Mouse (Mus musculus) CH12.LX (cell line): Measurements from ENCODE around the gene Magi2. TPM values are rescaled to one million over a fixed set of nuclear protein-coding genes. Genes with fewer than 3 reads are reported as not detected.

Experiments
- DNase-seq: peaks from one replicate; pipeline ENCODE4 v3.0.0-alpha.2; 2013; ENCODE audit errors: extremely low read depth
- H3K27ac ChIP-seq: 2 replicates; pipeline ENCODE4 v1.5.1; 2012; ENCODE audit warnings: low read depth, mild to moderate bottlenecking, control low read depth, moderate library complexity; ENCODE audit not compliant: insufficient read depth
- H3K27me3 ChIP-seq: replicated peaks from 2 replicates; pipeline ENCODE3; 2012; ENCODE audit warnings: inconsistent platforms
- H3K36me3 ChIP-seq, 2 experiments: replicated peaks in 1 of 2; 2 replicates each; pipeline versions ENCODE3 to v1.6.1; 2012; ENCODE audit warnings: inconsistent platforms in 1 of 2, low read length in 1 of 2, mild to moderate bottlenecking in 1 of 2, mixed read lengths in 1 of 2, moderate library complexity in 1 of 2; ENCODE audit not compliant: control insufficient read depth in 1 of 2, insufficient read depth in 1 of 2
- H3K4me1 ChIP-seq, 2 experiments: 2 replicates each; pipeline ENCODE4 v1.6.1; 2012; ENCODE audit warnings: inconsistent platforms in 1 of 2, moderate library complexity in 1 of 2; ENCODE audit not compliant: insufficient read depth in 2 of 2, control insufficient read depth in 1 of 2
- H3K4me2 ChIP-seq: 2 replicates; pipeline ENCODE4 v1.6.1; 2012; ENCODE audit warnings: low read depth, mild to moderate bottlenecking, control low read depth; ENCODE audit not compliant: poor library complexity, insufficient read depth, severe bottlenecking
- H3K4me3 ChIP-seq, 3 experiments: fragments of 150-350 bp in 1 of 3; sonication (generic) in 1 of 3; replicated peaks in 1 of 3; 2 replicates each; pipeline versions ENCODE3 to v1.5.1; 2011 to 2012; ENCODE audit warnings: low read depth in 2 of 3, low read length in 2 of 3, mild to moderate bottlenecking in 2 of 3, moderate library complexity in 2 of 3, control low read depth in 1 of 3, improper control_type of control experiment in 1 of 3, inconsistent platforms in 1 of 3, mixed read lengths in 1 of 3; ENCODE audit not compliant: poor library complexity in 1 of 3
- H3K79me2 ChIP-seq: replicated peaks from 2 replicates; pipeline ENCODE4 v1.6.1; 2012; ENCODE audit warnings: mild to moderate bottlenecking, moderate library complexity; ENCODE audit not compliant: control insufficient read depth, poor library complexity, insufficient read depth, severe bottlenecking; ENCODE audit errors: extremely low read depth
- H3K9ac ChIP-seq: 2 replicates; pipeline ENCODE4 v1.6.1; 2012; ENCODE audit warnings: low read depth, mild to moderate bottlenecking, control low read depth, moderate library complexity; ENCODE audit not compliant: insufficient read depth
- H3K9me3 ChIP-seq: replicated peaks from 2 replicates; pipeline ENCODE3; 2012; ENCODE audit warnings: low read length, inconsistent platforms, mixed read lengths
- CHD2 ChIP-seq: IDR thresholded peaks from 2 replicates; pipeline ENCODE4 v1.6.1; 2011; ENCODE audit warnings: low read length, improper control_type of control experiment
- CTCF ChIP-seq, 2 experiments: IDR thresholded peaks in 1 of 2; conservative IDR thresholded peaks in 1 of 2; 2 replicates each; pipeline ENCODE4 v1.5.1; 2011 to 2012; ENCODE audit warnings: low read depth in 2 of 2, low read length in 2 of 2, improper control_type of control experiment in 1 of 2, inconsistent platforms in 1 of 2, mild to moderate bottlenecking in 1 of 2, moderate library complexity in 1 of 2
- E2F4 ChIP-seq: IDR thresholded peaks from 2 replicates; pipeline ENCODE4 v1.6.1; 2011; ENCODE audit warnings: low read depth, low read length, improper control_type of control experiment; ENCODE audit not compliant: insufficient replicate concordance
- ELF1 ChIP-seq: IDR thresholded peaks from 2 replicates; pipeline ENCODE4 v1.6.1; 2014; ENCODE audit warnings: low read depth, mild to moderate bottlenecking, inconsistent platforms, low read length, improper control_type of control experiment
- ETS1 ChIP-seq: conservative IDR thresholded peaks from 2 replicates; pipeline ENCODE4 v1.6.1; 2012; ENCODE audit warnings: low read depth, mild to moderate bottlenecking, inconsistent platforms, low read length, improper control_type of control experiment, moderate library complexity
- GABPA ChIP-seq: IDR thresholded peaks from 2 replicates; pipeline ENCODE4 v1.6.1; 2012; ENCODE audit warnings: low read depth, low read length, improper control_type of control experiment, inconsistent platforms; ENCODE audit not compliant: insufficient replicate concordance
- IRF4 ChIP-seq: IDR thresholded peaks from 2 replicates; pipeline ENCODE4 v1.6.1; 2014; ENCODE audit warnings: low read depth, mild to moderate bottlenecking, inconsistent platforms, low read length, improper control_type of control experiment
- JUN ChIP-seq: IDR thresholded peaks from 2 replicates; pipeline ENCODE4 v1.6.1; 2011; ENCODE audit warnings: low read depth, mild to moderate bottlenecking, low read length, improper control_type of control experiment, moderate library complexity; ENCODE audit not compliant: insufficient read depth
- JUND ChIP-seq: conservative IDR thresholded peaks from 2 replicates; pipeline ENCODE4 v1.6.1; 2011; ENCODE audit warnings: low read depth, low read length, improper control_type of control experiment
- KAT2A ChIP-seq: IDR thresholded peaks from 2 replicates; pipeline ENCODE4 v1.6.1; 2012; ENCODE audit warnings: low read length, improper control_type of control experiment, inconsistent platforms; ENCODE audit not compliant: insufficient replicate concordance
- MAX ChIP-seq: IDR thresholded peaks from 2 replicates; pipeline ENCODE4 v1.6.1; 2011; ENCODE audit warnings: low read length, improper control_type of control experiment
- PAX5 ChIP-seq: IDR thresholded peaks from 2 replicates; pipeline ENCODE4 v1.6.1; 2012; ENCODE audit warnings: low read length, inconsistent platforms, mixed read lengths
- POLR2AphosphoS2 ChIP-seq: IDR thresholded peaks from 2 replicates; pipeline ENCODE4 v1.6.1; 2011; ENCODE audit warnings: low read depth, low read length, improper control_type of control experiment
- RCOR1 ChIP-seq: conservative IDR thresholded peaks from 2 replicates; pipeline ENCODE4 v1.6.1; 2012; ENCODE audit warnings: low read depth, mild to moderate bottlenecking, inconsistent platforms, low read length, improper control_type of control experiment
- SIN3A ChIP-seq: IDR thresholded peaks from 2 replicates; pipeline ENCODE4 v1.6.1; 2012; ENCODE audit warnings: low read length, improper control_type of control experiment, inconsistent platforms
- SMC3 ChIP-seq: IDR thresholded peaks from 2 replicates; pipeline ENCODE4 v1.6.1; 2011; ENCODE audit warnings: low read depth, low read length, improper control_type of control experiment
- TBP ChIP-seq: conservative IDR thresholded peaks from 2 replicates; pipeline ENCODE4 v1.6.1; 2011; ENCODE audit warnings: low read depth, low read length, improper control_type of control experiment
- UBTF ChIP-seq: IDR thresholded peaks from 2 replicates; pipeline ENCODE4 v1.6.1; 2012; ENCODE audit warnings: low read depth, mild to moderate bottlenecking, inconsistent platforms, low read length, improper control_type of control experiment, moderate library complexity
- USF1 ChIP-seq: IDR thresholded peaks from 2 replicates; pipeline ENCODE4 v1.6.1; 2014; ENCODE audit warnings: low read depth, mild to moderate bottlenecking, inconsistent platforms, low read length, improper control_type of control experiment
- USF2 ChIP-seq: conservative IDR thresholded peaks from 2 replicates; pipeline ENCODE4 v1.6.1; 2011; ENCODE audit warnings: low read depth, low read length, improper control_type of control experiment
- ZMIZ1 ChIP-seq: IDR thresholded peaks from 2 replicates; pipeline ENCODE4 v1.6.1; 2012; ENCODE audit warnings: low read depth, mild to moderate bottlenecking, inconsistent platforms, low read length, improper control_type of control experiment
- ZNF384 ChIP-seq: IDR thresholded peaks from 2 replicates; pipeline ENCODE4 v1.6.1; 2012; ENCODE audit warnings: low read depth, low read length, improper control_type of control experiment, inconsistent platforms
- dilution Hi-C: fragments of 300-500 bp; cut with MboI; formaldehyde crosslinking; loops from 2 replicates; pipeline ENCODE4 v1.14.3; 2020; ENCODE audit warnings: low sequenced_read_pairs; ENCODE audit not compliant: extremely low pct_unique_long_range_greater_than_20kb, extremely low pct_ligation_motif_present
- in situ Hi-C: fragments of 300-500 bp; cut with MboI; formaldehyde crosslinking; loops from 3 replicates; pipeline ENCODE4 v1.14.3; 2019; ENCODE audit warnings: low sequenced_read_pairs, low pct_ligation_motif_present, low pct_unique_long_range_greater_than_20kb, mixed read lengths
- polyA plus RNA-seq: library from polyadenylated mRNA; unstranded; fragments of >175 nt; gene quantifications from 2 replicates; pipeline ENCODE4 v1.2.1, GENCODE M21; 2012; ENCODE audit warnings: low read depth; ENCODE audit not compliant: insufficient read length
- total RNA-seq, 2 experiments: library from RNA; depleted of rRNA; stranded (reverse); fragments of 300-350 nt in 1 of 2; fragments of >200 nt in 1 of 2; gene quantifications; 2 replicates each; pipeline ENCODE4 v1.2.3; 2012 to 2014

Gene Magi2
- total and polyA plus RNA-seq, 3 experiments, result 0.37 to 0.63 (median 0.42) TPM

DNA sequence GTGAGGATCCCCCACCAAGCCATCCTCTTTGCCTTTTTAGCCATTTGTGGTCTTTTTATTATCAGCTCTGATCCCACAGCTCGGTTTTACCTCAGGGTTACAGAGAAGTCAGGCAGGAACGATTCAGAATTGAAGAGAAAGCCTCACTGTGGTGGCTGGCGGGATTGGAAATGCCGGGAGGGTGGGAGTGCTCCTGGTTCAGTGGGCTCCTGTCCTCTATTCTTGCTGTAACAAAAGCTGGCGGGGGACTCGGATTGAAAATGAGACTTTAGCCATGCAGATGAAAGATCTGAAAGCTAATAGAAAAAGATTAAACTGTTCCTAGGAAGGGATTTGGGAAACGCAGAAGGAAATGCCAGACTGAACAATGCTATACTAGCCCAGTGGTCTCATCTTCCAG, 1524.2 kb downstream of the Magi2 start:
- H3K4me3 ChIP-seq, result no peak overlapping the region
- DNase-seq, result no peak
- peaks cover 0 to 5% of the 10 kb centered on the region in 2 experiments for H3K36me3 ChIP-seq
- no peaks in the 10 kb centered on the region for H3K9me3 ChIP-seq
- H3K4me2 ChIP-seq, result no peak overlapping the region
- H3K27me3 ChIP-seq, result no peaks in the 10 kb centered on the region
- TF ChIP-seq PAX5, result no peak
- no peak for TF ChIP-seq GABPA
- no peak for TF ChIP-seq IRF4
- no peak for TF ChIP-seq ZMIZ1
- TF ChIP-seq JUND, result no peak
- no peak for TF ChIP-seq TBP
- TF ChIP-seq ELF1, result no peak
- no peak overlapping the region for H3K9ac ChIP-seq
- peaks cover 7 to 27% of the 10 kb centered on the region in 2 experiments for H3K4me1 ChIP-seq
- no peak overlapping the region for H3K27ac ChIP-seq
- no peaks in the 10 kb centered on the region for H3K79me2 ChIP-seq
- dilution Hi-C loops (no loop called here), in situ Hi-C loops (no loop called here)

DNA sequence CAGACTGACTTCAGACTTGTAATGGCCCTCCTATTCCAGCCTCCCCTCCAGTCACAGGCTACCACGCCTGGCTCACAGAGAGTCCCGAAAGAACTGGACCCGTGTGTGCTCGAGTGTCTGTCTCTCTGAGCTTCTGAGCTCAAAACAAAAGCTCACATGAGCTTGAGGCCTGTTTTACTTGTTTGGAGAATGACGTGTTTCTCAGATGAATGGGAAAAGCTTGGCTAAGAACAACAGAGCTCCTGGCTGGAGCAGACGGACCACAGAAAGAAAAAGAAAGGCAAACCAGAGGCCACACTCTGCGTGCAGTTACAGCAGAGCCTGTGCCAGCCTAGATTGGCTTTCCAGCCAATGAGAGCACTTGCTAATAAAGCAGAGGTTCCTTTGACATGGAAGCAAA, 1524.9 kb downstream of the Magi2 start:
- Histone ChIP-seq H3K79me2 (no peaks in the 10 kb centered on the region), H3K4me3 (no peak overlapping the region), H3K9ac (no peak overlapping the region), H3K4me1 (peaks cover 7 to 27% of the 10 kb centered on the region in 2 experiments), H3K36me3 (peaks cover 0 to 9% of the 10 kb centered on the region in 2 experiments), H3K9me3 (no peaks in the 10 kb centered on the region), H3K27me3 (no peaks in the 10 kb centered on the region), H3K4me2 (no peak overlapping the region), H3K27ac (no peak overlapping the region)
- dilution Hi-C loops (no loop called here), in situ Hi-C loops (no loop called here)
- DNase-seq, result no peak
- TF ChIP-seq ZNF384 (no peak), CTCF (conservative IDR thresholded peaks at IDR 0.05 in 1 of 2, IDR thresholded peaks at IDR 0.05 in 1 of 2; ENCODE audit: low read depth in 2 of 2, low read length in 2 of 2) (no peak), E2F4 (no peak), CHD2 (no peak), POLR2AphosphoS2 (no peak), JUND (no peak), GABPA (no peak), SMC3 (no peak), USF1 (no peak)

DNA sequence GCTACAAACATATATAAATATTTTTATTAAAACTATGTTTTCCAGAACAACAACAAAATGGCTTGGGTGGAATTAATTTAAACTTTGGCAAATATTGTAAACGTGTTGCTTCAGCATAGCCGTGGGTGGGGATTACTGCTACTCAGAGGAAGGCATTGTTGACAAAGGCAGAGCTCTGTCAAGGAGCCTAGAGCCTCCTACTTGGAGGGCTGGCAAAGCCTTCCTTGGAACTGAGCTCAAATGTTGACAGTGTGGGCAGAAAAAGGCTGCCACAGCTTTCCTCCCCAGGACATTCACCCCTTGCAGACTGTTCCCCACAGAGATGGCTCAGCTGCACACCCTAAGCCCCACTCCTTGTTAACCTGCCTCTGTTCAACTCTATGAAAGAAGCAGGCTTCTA, 1526.3 kb downstream of the Magi2 start:
- no peak overlapping the region for H3K9ac ChIP-seq
- no peaks in the 10 kb centered on the region for H3K9me3 ChIP-seq
- no peak overlapping the region for H3K4me2 ChIP-seq
- peaks cover 3 to 22% of the 10 kb centered on the region in 2 experiments; a peak in 3 of 4 replicates for H3K4me1 ChIP-seq
- no peaks in the 10 kb centered on the region for H3K27me3 ChIP-seq
- in situ Hi-C loops, result no loop called here
- H3K79me2 ChIP-seq, result no peaks in the 10 kb centered on the region
- dilution Hi-C loops, result no loop called here
- H3K27ac ChIP-seq, result no peak overlapping the region
- H3K4me3 ChIP-seq, result no peak overlapping the region
- DNase-seq, result no peak
- no peak for TF ChIP-seq ETS1
- no peak for TF ChIP-seq E2F4
- TF ChIP-seq ELF1, result no peak
- no peak for TF ChIP-seq SIN3A
- no peak for TF ChIP-seq RCOR1
- no peak for TF ChIP-seq MAX
- TF ChIP-seq KAT2A, result no peak
- no peak for TF ChIP-seq JUN
- TF ChIP-seq USF1, result no peak
- no peak for TF ChIP-seq UBTF
- no peak for TF ChIP-seq CHD2
- no peak for TF ChIP-seq USF2
- no peak for TF ChIP-seq JUND
- peaks cover 0 to 17% of the 10 kb centered on the region in 2 experiments for H3K36me3 ChIP-seq
